Mouse (Mus musculus): ENCODE results near the gene Smr2. TPM values are rescaled to one million over a fixed set of nuclear protein-coding genes. Genes with fewer than 3 reads are reported as not detected.
"Not testable (repeated sequence)": the region's sequence is repeated elsewhere in the genome, so short reads cannot be mapped to it uniquely, and the experiment has no call there.

Gene Smr2
- polyA plus RNA-seq (2015; fragmentation: Nextera tagmentation; extraction: Ambion mirVana) = not detected in 2 replicates

DNA sequence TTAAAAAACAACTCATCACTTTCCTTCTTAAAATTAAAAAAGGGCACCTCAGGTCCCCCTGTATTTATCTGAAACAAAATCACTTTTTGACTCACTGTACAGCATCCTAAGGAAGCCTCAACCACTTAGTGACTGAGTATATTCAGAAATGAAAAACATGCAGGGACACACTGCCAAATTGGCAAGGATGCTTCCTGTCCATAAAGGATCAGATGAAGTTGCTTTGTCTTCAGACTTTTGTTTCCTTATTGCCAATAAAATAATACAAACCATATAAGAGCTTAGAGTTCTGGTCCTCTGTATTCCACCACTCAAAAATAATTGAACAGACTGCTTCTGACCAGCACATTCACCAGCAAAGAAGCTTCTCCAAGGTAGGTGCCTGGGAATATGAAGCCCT lies at the start of gene Smr2:
TSS of gene Smr2 (plus strand) at position 301 of the 400 bp plus-strand sequence.
- not testable (repeated sequence) for H3K27ac ChIP-seq; H3K27me3 ChIP-seq; ATAC-seq (replicated peaks; ENCODE audit: insufficient number of reproducible peaks, insufficient read depth, low FRiP score, low read depth); H3K9ac ChIP-seq; H3K4me2 ChIP-seq; H3K4me1 ChIP-seq (replicated peaks); H3K4me3 ChIP-seq; H3K9me3 ChIP-seq (replicated peaks); H3K36me3 ChIP-seq

- H3K4me3 ChIP-seq = no peak within 1 kb of the TSS
- H3K27me3 ChIP-seq = no peaks in the 10 kb centered on the region
- H3K36me3 ChIP-seq = no peaks in the 10 kb centered on the region
- H3K4me1 ChIP-seq (replicated peaks) = no peaks in the 10 kb centered on the region
- no peak within 1 kb of the TSS for H3K27ac ChIP-seq
- H3K4me2 ChIP-seq = no peak within 1 kb of the TSS
- 58% methylated on average over 1 of the region's 1 CpGs for WGBS
- no peak within 1 kb of the TSS for H3K9ac ChIP-seq
- ATAC-seq (replicated peaks; ENCODE audit: insufficient number of reproducible peaks, insufficient read depth, low FRiP score, low read depth) = no peak
- H3K9me3 ChIP-seq (replicated peaks) = no peaks in the 10 kb centered on the region
Observed at GRCm38 (mm10) chr5:88111430-88111829, 25.1 kb downstream of the Smr2 start, which contains the start of gene Gm11116. Gene Gm11116, minus strand, starts transcription at chr5:88111530.

DNA sequence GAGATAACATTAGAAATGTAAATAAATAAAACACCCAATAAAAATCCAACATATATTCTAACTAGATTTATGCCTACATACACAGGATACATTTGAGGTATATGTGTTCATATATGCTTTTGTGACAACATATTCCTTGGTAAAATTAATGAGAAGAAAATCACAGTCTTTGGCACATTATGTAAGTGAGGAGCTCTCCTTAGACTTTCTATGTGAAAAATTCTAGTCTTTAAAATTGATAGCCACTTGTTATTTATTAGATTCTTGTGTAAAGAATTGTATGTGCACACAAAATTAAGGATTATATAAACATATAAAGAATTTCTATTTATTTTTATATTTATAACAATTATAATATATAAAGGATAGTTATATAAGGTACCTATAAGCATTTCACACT lies 67.6 kb downstream of the Smr2 start, which contains the start of gene Gm11115:
TSS of gene Gm11115 (minus strand) at position 101 of the 400 bp plus-strand sequence.
- no peak within 1 kb of the TSS for H3K9ac ChIP-seq
- H3K4me3 ChIP-seq = no peak within 1 kb of the TSS
- no peaks in the 10 kb centered on the region for H3K36me3 ChIP-seq
- H3K4me2 ChIP-seq = no peak within 1 kb of the TSS
- no peaks in the 10 kb centered on the region for H3K27me3 ChIP-seq
- no peak within 1 kb of the TSS for H3K27ac ChIP-seq
- H3K9me3 ChIP-seq (replicated peaks) = no peaks in the 10 kb centered on the region
- no peaks in the 10 kb centered on the region for H3K4me1 ChIP-seq (replicated peaks)
- ATAC-seq (replicated peaks; ENCODE audit: insufficient number of reproducible peaks, insufficient read depth, low FRiP score, low read depth) = no peak

Other genes starting within 250 kb of the Smr2 start
- gene Odam, start 201.5 kb upstream of the Smr2 start, polyA plus RNA-seq (2015; fragmentation: Nextera tagmentation; extraction: Ambion mirVana) = not detected in 2 replicates
- gene Csn3, start 161.0 kb upstream of the Smr2 start, polyA plus RNA-seq (2015; fragmentation: Nextera tagmentation; extraction: Ambion mirVana) = not detected in 2 replicates
- gene 2310003L06Rik, start 117.1 kb upstream of the Smr2 start, polyA plus RNA-seq (2015; fragmentation: Nextera tagmentation; extraction: Ambion mirVana) = not detected in 2 replicates
- not detected in 2 replicates for gene Gm28434, start 117.0 kb upstream of the Smr2 start, polyA plus RNA-seq (2015; fragmentation: Nextera tagmentation; extraction: Ambion mirVana)
- not detected in 2 replicates for gene Cabs1, start 107.1 kb upstream of the Smr2 start, polyA plus RNA-seq (2015; fragmentation: Nextera tagmentation; extraction: Ambion mirVana)
- gene Smr3a, start 84.0 kb upstream of the Smr2 start, polyA plus RNA-seq (2015; fragmentation: Nextera tagmentation; extraction: Ambion mirVana) = not detected in 2 replicates
- not detected in 2 replicates for gene Gm11116, start 25.0 kb downstream of the Smr2 start, polyA plus RNA-seq (2015; fragmentation: Nextera tagmentation; extraction: Ambion mirVana)
- not detected in 2 replicates for gene Gm11115, start 67.5 kb downstream of the Smr2 start, polyA plus RNA-seq (2015; fragmentation: Nextera tagmentation; extraction: Ambion mirVana)
- not detected in 2 replicates for gene Gm7714, start 182.4 kb downstream of the Smr2 start, polyA plus RNA-seq (2015; fragmentation: Nextera tagmentation; extraction: Ambion mirVana)
- not detected in 2 replicates for gene Prol1, start 230.8 kb downstream of the Smr2 start, polyA plus RNA-seq (2015; fragmentation: Nextera tagmentation; extraction: Ambion mirVana)

Measured in heart, embryonic 15.5 days (tissue).